Mouse (Mus musculus) layer of hippocampus, adult 8-10 months (tissue): Measurements from ENCODE around the gene Fkbpl. TPM values are rescaled to one million over a fixed set of nuclear protein-coding genes. Genes with fewer than 3 reads are reported as not detected.
A peak's percentile ranks its signal among the peaks of the same experiment; 100 is the strongest.

Experiments used
- DNase-seq, 2 experiments: peaks; one replicate each; pipeline ENCODE4 v3.0.0; 2022; ENCODE audit warnings: low spot score in 2 of 2
- total RNA-seq, 4 experiments: library from RNA; stranded (reverse); gene quantifications; 2 replicates each; pipeline ENCODE4 v1.2.4; 2022

The Fkbpl gene
- total RNA-seq, 4 experiments from 2014 or later = 12.5 to 18.5 (median 15.2) TPM

DNA sequence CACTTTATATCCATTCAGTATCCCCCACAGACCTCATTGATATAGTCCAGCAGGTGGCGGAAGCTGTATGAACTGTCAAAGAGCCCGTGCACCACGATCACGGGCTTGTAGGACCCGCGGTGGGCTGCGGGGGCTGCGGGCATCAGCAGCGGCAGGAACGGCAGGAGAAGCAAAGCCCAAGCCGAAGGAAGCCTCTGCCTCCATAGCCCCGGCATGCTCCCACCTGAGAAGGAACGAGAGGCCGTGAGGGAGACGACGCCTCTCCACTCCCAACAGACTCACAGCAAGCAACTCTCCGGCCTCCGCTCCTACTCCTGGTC, 17.8 kb upstream of the Fkbpl start:
- DNase-seq = no peak

- peak; percentile 82 to 86 for DNase-seq
Measured at GRCm38 (mm10) chr17:34627093-34627942, 17.2 kb upstream of the Fkbpl start.

DNA sequence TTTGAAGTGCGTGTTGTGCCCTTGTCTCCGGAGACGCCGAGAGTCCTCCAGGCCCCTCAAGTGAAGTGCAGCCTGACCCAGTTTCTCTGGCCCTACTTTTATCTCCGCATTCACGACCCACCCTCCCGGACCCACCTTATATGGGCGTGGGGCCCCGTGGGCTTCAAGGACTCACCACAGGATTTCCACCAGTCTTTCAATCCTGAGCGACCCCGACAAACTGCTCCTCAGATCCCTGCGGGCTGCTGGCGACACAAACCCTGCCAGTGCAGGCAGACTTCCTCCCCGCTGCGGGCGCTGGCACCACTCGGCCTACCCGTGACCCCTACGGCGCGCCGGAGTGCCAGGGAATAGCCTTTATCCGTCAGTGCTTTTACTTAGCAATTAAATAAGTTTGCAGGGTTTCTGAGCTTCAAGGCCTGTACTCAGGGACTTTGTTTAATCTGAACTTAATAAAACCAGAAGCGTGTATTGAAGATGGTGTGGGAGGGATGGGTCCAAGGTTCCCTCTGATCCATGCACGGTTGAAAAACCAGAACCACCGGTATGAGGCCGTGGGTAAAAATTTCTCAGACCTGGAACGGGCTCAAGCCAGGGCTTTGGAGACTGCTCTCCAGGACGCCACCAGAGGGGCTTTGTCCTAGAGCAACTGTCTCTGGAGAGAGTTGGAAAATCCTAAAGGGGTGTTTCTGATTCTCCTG, 16.5 kb upstream of the Fkbpl start, which contains the start of gene Ppt2:
Gene Ppt2, minus strand, starts transcription at position 568 of the 701 bp plus-strand sequence.
- DNase-seq = no peak

- no peak for DNase-seq
Measured at GRCm38 (mm10) chr17:34628644-34628967, 16.0 kb upstream of the Fkbpl start.

GRCm38 (mm10) chr17:34629221-34629751, 15.3 kb upstream of the Fkbpl start, which contains the start of gene Prrt1:
TSS of gene Prrt1 (plus strand) at chr17:34629533.
- peak in 1 of 2 experiments; percentile 61 for DNase-seq

DNA sequence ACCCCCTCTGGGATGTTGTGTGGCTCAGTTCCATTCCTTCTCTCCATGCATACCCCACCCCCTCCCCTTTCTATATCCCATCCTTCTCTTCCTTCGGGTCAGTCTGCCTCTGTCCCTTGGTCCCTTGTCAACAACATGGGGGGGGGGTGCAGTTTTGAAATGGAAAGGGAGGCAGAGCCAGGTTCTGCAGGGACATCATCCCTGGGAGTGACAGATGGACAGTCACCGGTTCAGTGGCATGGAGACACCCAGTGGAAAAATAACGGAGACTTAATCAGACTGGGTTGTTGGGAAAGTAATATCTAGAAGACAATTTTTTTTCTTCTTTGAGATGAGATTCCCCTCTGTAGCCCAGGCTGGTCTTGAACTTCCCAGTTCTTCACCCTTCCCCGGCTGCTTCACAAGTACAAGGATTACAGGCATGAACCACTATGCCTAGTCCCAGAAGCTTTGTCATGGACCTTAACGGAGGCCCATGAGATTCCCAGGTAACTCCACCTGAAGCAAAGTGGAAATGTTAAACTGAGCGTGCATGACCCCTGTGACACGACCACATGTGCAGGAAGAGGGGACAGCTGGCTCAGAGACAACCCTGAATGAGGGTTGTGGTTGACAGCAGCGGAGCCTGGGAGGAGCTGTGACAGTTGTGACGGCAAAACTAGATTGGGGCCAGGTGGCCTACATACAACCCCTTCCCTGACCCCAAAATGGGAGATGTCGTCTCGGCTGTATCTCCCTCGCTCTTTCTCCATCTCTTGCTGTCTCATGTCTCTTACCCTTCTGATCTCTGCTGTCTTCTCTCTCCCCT, 14.6 kb upstream of the Fkbpl start:
- DNase-seq = no peak

DNA sequence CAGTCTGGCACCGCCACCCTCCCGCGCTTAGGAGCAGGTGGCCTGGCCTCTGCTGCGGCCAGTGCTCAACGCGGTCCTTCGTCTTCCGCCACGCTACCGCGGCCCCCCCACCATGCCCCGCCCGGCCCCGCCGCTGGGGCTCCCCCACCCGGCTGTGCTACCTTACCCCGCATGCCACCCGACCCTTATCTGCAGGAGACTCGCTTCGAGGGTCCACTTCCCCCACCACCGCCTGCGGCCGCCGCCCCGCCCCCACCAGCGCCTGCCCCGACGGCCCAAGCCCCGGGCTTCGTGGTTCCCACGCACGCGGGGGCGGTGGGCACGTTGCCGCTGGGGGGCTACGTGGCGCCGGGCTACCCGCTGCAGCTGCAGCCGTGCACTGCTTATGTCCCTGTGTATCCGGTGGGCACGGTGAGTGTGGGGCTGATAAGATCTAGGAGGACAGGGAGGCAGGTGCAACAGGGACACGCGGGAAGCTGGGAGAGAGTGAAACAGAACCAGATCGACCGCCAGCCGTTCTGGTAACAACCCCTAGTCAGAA, 13.7 kb upstream of the Fkbpl start:
- DNase-seq = no peak

GRCm38 (mm10) chr17:34631647-34632046, 12.9 kb upstream of the Fkbpl start:
- no peak for DNase-seq

DNA sequence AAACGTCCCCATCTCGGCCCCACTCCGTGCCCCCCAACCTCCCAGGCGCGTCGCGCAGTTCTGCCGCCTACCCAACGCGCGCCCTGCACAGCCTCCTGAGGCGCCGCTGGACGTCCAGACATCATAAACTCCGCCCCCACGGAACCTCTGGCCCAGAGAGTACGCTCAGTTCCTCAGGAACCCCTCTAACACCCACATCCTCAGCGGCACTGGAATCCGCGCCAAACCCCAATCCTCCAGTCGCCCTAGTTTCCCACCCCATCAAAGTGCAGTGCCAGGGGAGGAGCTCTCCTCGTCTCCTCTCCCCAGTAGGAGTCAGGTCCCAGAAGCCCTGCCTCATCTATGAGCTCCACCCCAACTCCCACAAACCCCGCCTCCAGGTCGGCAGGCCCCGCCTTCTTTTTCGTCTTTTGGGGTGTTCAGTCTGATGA, 12.3 kb upstream of the Fkbpl start:
- DNase-seq = peak; percentile 84 to 89

DNA sequence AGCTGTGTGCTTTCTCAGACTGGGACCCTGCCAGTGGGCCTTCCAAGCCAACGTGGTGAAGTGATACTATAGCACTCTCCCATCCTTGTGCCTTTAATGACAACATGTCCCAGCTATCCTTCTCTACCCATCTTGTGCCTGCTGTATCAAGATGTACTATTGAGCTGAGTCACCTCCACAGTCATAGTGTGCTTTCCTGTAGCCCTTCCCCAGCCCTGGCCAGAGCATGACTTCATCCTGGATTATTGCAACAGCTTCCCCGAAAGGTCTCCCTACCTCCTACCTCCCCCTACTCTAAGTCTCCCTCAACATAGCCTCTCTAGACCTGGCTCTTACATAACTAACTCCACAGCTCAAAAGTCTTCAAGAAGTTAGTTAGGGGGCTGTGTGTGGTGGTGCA, 8.9 kb upstream of the Fkbpl start:
- DNase-seq = no peak

DNA sequence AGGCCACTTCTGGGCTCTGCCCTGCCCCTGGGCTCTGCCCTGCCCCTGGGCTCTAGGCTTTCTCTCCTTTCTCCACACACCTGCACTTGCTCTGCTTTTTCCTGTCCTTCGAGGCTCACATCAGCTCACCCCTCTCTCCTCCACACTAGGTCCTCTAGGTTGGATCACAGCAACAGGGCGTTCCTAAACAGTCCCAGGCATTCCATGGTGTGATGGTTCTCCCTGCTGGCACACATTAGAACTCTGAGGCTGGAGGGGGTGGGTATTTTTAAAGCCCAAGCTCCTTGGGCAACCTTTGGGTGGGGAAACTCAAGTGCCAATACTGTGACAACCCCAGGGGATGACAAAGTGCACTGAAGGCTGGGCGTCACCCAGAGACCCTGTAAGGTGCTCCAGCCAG, 7.1 kb upstream of the Fkbpl start:
- DNase-seq = no peak

DNA sequence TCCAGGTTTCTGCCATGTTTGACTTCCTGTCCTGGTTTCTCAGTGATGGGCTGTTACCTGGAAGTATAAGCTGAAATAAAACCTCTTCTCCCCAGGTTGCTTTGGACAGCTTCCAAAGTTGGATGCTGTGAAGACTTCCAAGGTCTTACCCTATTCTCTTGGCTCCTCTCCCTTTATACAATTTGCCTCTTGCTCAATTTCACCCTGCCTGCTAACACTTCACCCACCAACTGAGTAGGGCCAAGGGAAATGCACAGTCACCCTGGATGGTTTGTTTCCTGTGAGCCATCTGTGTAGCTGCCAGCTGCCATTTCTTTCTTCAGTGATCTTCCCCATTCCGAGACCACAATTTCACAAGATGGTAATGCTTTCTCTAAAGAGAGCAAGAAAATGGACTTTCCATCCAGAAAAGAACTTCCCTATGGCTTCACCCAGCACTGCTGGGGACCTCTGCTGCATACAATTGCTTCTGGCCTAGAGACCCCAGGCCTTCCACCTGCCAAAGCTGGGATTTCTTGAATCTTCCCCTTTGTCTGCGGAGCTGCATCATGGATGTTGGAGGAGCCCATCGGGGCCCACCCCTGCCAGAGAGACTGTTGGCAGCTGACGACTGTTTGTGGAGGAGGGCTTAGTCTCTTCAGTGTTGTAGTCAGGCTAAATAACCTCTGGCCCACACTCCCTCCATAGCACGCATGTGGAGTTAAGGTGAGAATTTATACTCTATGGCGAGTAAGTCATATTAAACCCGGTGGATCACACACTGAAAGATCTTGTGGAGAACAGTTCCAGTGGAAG, 4.9 kb upstream of the Fkbpl start:
- no peak for DNase-seq

DNA sequence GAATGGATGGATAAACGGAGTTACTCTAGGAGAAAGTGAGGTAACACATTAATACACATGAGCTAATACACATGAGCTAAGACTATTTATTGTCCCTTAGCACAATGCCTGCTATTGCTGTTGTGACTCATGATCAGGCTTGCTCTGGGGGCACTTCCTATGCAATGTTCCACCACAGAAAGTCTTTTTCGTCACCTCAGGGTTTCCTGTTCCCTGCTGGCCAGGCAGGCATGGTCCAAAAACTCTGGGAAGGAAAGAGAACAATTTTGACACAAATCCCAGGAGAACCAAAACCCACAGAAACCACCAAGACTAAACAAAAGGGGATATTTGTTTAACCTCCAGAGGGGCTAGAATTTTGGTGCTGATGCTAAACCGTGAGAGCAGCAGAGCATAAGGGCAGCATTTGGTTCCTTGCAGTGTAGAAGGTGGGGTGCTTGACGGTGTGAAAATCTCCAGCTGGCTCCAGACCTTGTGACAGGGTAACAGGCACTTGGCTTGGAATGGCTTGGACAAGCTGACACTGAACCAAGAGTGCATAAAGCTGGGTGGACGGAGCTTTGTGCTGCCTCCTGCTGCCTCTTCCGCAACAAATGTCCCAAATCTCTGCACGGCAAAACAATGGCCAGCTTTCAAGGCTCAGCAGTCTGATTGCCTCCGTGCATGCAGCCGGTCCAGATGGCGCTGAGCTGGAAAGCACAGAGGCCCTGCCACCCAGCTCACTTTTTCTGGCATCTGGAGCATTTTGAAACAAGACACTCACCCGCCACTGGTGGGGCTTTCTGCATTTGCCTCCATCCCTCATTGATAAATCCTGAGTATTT, 3.6 kb upstream of the Fkbpl start:
- peak in 1 of 2 experiments; percentile 76 for DNase-seq

- DNase-seq = no peak
Measured at GRCm38 (mm10) chr17:34641945-34642344, 2.6 kb upstream of the Fkbpl start.

GRCm38 (mm10) chr17:34643379-34643778, 1.2 kb upstream of the Fkbpl start:
- no peak for DNase-seq

- DNase-seq = no peak
Measured at GRCm38 (mm10) chr17:34643944-34644343, 620 bp upstream of the Fkbpl start.

DNA sequence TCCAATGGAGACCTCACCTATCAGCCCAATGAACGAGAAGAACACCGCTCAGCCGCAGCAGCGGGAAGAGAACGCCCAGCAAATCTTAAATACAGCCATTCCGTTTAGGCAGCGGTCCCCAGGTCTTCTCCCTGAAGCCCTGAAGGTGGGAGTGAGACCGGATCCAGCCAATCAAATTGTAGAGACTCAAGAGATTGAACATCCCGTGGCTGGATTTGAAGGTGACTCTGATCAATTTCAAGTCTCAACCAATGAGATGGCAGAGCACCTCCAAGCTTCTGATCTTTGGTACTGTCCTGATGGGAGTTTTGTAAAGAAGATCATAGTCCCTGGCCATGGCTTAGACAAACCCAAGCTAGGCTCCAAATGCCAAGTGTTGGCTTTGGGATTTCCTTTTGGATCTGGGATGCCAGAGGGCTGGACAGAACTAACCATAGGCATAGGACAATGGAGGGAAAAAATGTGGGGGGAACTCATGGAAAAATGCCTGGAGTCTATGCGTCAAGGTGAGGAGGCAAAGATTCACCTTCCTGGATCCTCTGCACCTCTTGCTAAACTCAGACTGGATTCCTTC, 779 bp downstream of the Fkbpl start:
- no peak for DNase-seq

GRCm38 (mm10) chr17:34645831-34646511, 1.4 kb downstream of the Fkbpl start:
- no peak for DNase-seq
